10 mouse cellular contexts compared by ENCODE assay signal in the genomic region with DNA sequence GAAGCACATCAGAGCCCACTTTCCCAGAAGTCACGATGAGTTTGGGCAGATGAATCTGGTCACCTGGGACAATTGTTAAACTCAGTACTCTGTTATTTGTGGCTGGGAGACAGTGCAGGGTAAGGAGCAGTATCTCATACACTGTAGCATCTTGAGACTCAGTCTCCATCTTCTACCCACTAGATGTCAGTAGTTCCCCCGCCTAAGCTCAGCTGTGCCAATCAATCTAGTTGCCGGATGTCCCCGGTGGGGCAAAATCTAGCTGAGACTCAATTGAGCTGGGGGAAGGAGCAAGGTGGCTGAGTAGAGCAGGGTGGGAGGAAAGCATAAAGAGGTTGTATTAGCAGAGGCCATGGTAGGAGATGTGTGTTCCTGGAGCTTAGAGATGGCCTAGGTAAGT. TPM values are rescaled to one million over a fixed set of nuclear protein-coding genes. Genes with fewer than 3 reads are reported as not detected.
DNase-seq lines count a peak whose midpoint lies in the region; ATAC-seq and TF ChIP-seq lines count a peak whose summit lies in the region.
"Had no signal": no experiment of that assay in that cellular context is flagged by ENCODE, and none has a peak within 500 bp of the region (broad histone marks: within the 10 kb centered on the region; RNA-seq: fewer than 3 reads in every experiment).

No protein-coding gene starts in this region.

- no peaks in the 10 kb centered on the region for H3K9me3 ChIP-seq in forebrain, postnatal 0 days (ENCODE audit: low read length)
- no peaks in the 10 kb centered on the region for H3K9me3 ChIP-seq in forebrain, embryonic 11.5 days (ENCODE audit: control insufficient read depth, low read length)
- H3K9me3 ChIP-seq: neural tube, embryonic 13.5 days had no signal

- DNase-seq in forebrain, postnatal 0 days = peak; percentile 21
- DNase-seq in forebrain, embryonic 11.5 days (ENCODE audit: low spot score) = no peak
- no peak for DNase-seq in lung, adult 2 months
- no peak for DNase-seq in lung, postnatal 36 days
- peak; percentile 40 for DNase-seq in embryo, embryonic 10 days (ENCODE audit: low spot score)
- peak; percentile 32 for DNase-seq in retina, postnatal 1 day
- no peak for DNase-seq in B cell, adult 2 months
- DNase-seq in frontal cortex, postnatal 14 days (ENCODE audit: low spot score in 2 of 2) = no peak

- no peaks in the 10 kb centered on the region for H3K4me1 ChIP-seq in forebrain, postnatal 0 days (ENCODE audit: insufficient read depth)
- no peaks in the 10 kb centered on the region for H3K4me1 ChIP-seq in forebrain, embryonic 11.5 days (replicated peaks; ENCODE audit: control insufficient read depth, insufficient read depth, low read length)
- no peaks in the 10 kb centered on the region; the same call in 1 of the 2 replicates for H3K4me1 ChIP-seq in lung, adult 2 months (ENCODE audit: control insufficient read depth, insufficient read depth, low read length)
- H3K4me1 ChIP-seq: neural tube, embryonic 13.5 days had no signal

- H3K4me2 ChIP-seq in forebrain, postnatal 0 days (ENCODE audit: low read depth) = no peak overlapping the region
- H3K4me2 ChIP-seq in forebrain, embryonic 11.5 days (ENCODE audit: low read depth, low read length, severe bottlenecking) = no peak overlapping the region
- H3K4me2 ChIP-seq: neural tube, embryonic 13.5 days had no signal

- H3K27me3 ChIP-seq in forebrain, postnatal 0 days (ENCODE audit: insufficient read depth, low read length) = no peaks in the 10 kb centered on the region
- H3K27me3 ChIP-seq in forebrain, embryonic 11.5 days (ENCODE audit: control insufficient read depth, insufficient read depth, low read length) = no peaks in the 10 kb centered on the region
- H3K27me3 ChIP-seq: neural tube, embryonic 13.5 days had no signal

- H3K36me3 ChIP-seq in forebrain, postnatal 0 days (ENCODE audit: insufficient read depth) = no peaks in the 10 kb centered on the region
- H3K36me3 ChIP-seq in forebrain, embryonic 11.5 days (ENCODE audit: control insufficient read depth, insufficient read depth, low read length) = no peaks in the 10 kb centered on the region
- H3K36me3 ChIP-seq: neural tube, embryonic 13.5 days had no signal

- WGBS in forebrain, postnatal 0 days = 25% methylated on average over 4 of the region's 4 CpGs
- 37% methylated on average over 4 of the region's 4 CpGs for WGBS in forebrain, embryonic 11.5 days
- 25% methylated on average over 4 of the region's 4 CpGs for WGBS in lung, adult 2 months

- H3K27ac ChIP-seq in forebrain, postnatal 0 days (ENCODE audit: low read depth, low read length) = no peak overlapping the region
- H3K27ac ChIP-seq in forebrain, embryonic 11.5 days (ENCODE audit: low read depth, low read length) = no peak overlapping the region
- H3K27ac ChIP-seq: neural tube, embryonic 13.5 days had no signal

- no peak for TF ChIP-seq POLR2A in lung, adult 2 months (IDR thresholded peaks at IDR 0.05; ENCODE audit: borderline replicate concordance, extremely low read depth, low read depth, low read length)

- no peak for ATAC-seq in forebrain, postnatal 0 days
- no peak for ATAC-seq in forebrain, embryonic 11.5 days (replicated peaks; ENCODE audit: low FRiP score)

- no peak overlapping the region for H3K9ac ChIP-seq in forebrain, postnatal 0 days
- no peak overlapping the region for H3K9ac ChIP-seq in forebrain, embryonic 11.5 days (ENCODE audit: low read length)
- H3K9ac ChIP-seq: neural tube, embryonic 13.5 days had no signal

- TF ChIP-seq CTCF in forebrain, postnatal 0 days (IDR thresholded peaks at IDR 0.05; ENCODE audit: low read depth) = peak; percentile 51; the same call in 1 of the 2 replicates
- TF ChIP-seq CTCF in lung, adult 2 months (IDR thresholded peaks at IDR 0.05; ENCODE audit: insufficient read depth, low read length) = peak; percentile 6; the same call in 1 of the 2 replicates

- H3K4me3 ChIP-seq in forebrain, postnatal 0 days (ENCODE audit: low read depth, low read length) = no peak overlapping the region
- H3K4me3 ChIP-seq in forebrain, embryonic 11.5 days (ENCODE audit: low read depth, low read length) = no peak overlapping the region
- H3K4me3 ChIP-seq in lung, adult 2 months (replicated peaks; ENCODE audit: extremely low read depth, low read depth, low read length) = no peak overlapping the region
- H3K4me3 ChIP-seq: erythroblast, embryonic 14.5 days; neural tube, embryonic 13.5 days had no signal

RNA-seq across cellular contexts. Expression of gene Apip, which starts 57.7 kb away (rescaled TPM):
- total RNA-seq in forebrain, postnatal 0 days (2014; rRNA removed) = 17.0 and 28.5 TPM in 2 replicates
- 34.7 and 35.3 TPM in 2 replicates for polyA plus RNA-seq in forebrain, postnatal 0 days (2015; fragmentation: Nextera tagmentation; extraction: Ambion mirVana)
- polyA plus RNA-seq in forebrain, embryonic 11.5 days (2014; fragmentation: Nextera tagmentation; extraction: Ambion mirVana) = 55.7 and 58.7 TPM in 2 replicates
- polyA plus RNA-seq in lung, adult 2 months (2012; rRNA removed) = 12.0 and 13.7 TPM in 2 replicates

RNA-seq across cellular contexts. Expression of gene Pdhx, which starts 57.8 kb away (rescaled TPM):
- 48.8 and 49.8 TPM in 2 replicates for total RNA-seq in forebrain, postnatal 0 days (2014; rRNA removed)
- 57.2 and 65.1 TPM in 2 replicates for polyA plus RNA-seq in forebrain, postnatal 0 days (2015; fragmentation: Nextera tagmentation; extraction: Ambion mirVana)
- polyA plus RNA-seq in forebrain, embryonic 11.5 days (2014; fragmentation: Nextera tagmentation; extraction: Ambion mirVana) = 45.3 and 48.0 TPM in 2 replicates
- 10.8 and 16.0 TPM in 2 replicates for polyA plus RNA-seq in lung, adult 2 months (2012; rRNA removed)

Comparison
In these comparisons a context has a peak if more than half of its experiments do, and no peak if none do; other contexts are left out.
1. DNase-seq: peak in forebrain, postnatal 0 days (single experiment), embryo, embryonic 10 days (single experiment) and retina, postnatal 1 day (single experiment); none in forebrain, embryonic 11.5 days (single experiment), lung, adult 2 months (single experiment), lung, postnatal 36 days (single experiment), B cell, adult 2 months (0 of 2) and frontal cortex, postnatal 14 days (0 of 2).